Mouse (Mus musculus): ENCODE measurements around the gene Acot2. TPM values are rescaled to one million over a fixed set of nuclear protein-coding genes. Genes with fewer than 3 reads are reported as not detected.

Gene Acot2
- 9.7 TPM for polyA plus RNA-seq (2017; shearing (Covaris generic))

DNA sequence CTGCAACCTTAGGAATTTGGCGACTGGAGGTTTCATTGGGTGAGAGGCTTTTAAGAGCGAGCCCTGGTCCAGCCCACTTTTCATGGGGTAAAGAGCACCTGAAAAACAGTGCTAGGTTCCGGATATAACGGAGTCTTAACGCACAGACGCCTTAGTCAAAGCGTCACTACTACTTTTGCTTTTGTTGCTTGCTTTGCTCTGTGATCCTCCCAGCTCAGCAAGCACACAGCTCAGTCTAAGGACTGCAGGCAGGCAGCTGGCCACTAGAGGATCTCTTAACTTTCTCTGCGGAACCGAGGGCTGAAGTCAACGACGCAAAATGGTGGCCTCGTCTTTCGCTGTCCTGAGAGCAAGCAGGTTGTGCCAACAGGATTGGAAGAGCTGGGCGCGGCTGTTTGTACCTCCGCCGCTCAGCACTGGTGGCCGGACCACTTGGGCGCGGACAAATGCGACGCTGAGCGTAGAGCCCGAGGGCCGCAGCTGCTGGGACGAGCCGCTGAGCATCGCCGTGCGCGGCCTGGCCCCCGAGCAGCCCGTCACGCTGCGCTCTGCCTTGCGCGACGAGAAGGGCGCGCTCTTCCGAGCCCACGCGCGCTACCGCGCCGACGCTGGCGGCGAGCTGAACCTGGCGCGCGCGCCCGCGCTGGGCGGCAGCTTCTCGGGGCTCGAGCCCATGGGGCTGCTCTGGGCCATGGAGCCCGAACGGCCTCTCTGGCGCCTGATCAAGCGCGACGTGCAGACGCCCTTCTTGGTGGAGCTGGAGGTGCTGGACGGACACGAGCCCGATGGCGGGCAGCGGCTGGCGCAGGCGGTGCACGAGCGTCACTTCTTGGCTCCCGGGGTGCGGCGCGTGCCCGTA lies at the start of gene Acot2:
TSS of gene Acot2 (plus strand) at position 279 of the 859 bp plus-strand sequence.

DNA sequence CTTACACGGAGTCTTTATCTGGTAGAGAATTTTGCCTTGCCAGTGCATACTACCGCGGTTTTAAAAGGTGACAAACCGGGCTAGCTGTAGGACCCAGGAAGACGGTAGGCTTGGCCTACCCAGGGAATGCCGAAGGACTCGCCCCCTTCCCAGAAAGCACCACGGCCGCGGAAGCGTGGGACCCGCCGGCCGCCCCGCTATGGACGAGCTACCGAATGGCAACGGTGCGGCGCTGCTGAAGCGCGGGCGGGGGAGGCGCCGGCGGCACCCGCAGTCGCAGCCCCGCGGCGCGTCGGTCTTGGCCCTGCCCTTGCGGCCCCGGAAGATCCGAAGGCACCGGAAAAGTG lies 37.2 kb upstream of the Acot2 start, which contains the start of gene Riox1:
TSS of gene Riox1 (plus strand) at position 116 of the 347 bp plus-strand sequence.

GRCm38 (mm10) chr12:83984752-83985151 lies 2.9 kb upstream of the Acot2 start, which contains the start of gene Heatr4:
Heatr4 (minus strand) TSS chr12:83984852.

GRCm38 (mm10) chr12:84009171-84009965 lies 21.7 kb downstream of the Acot2 start, which contains the start of gene Acot1:
Acot1 (plus strand) TSS chr12:84009490.

DNA sequence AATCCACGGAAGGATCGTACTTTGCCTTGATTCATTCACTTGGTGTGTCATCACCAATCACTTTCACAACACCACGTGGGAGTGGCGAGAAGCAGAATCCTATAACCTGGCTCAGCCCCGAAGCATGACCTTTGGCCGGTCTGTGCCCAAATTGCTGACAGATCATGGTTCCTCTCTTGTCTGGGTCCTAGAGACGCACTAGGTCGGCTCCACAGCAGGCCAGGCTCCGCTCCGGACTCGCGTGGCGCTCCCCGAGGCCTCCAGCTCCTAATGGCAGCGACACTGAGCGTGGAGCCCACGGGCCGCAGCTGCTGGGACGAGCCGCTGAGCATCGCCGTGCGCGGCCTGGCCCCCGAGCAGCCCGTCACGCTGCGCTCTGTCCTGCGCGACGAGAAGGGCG lies 50.6 kb downstream of the Acot2 start, which contains the start of gene Acot4:
TSS of gene Acot4 (plus strand) at position 139 of the 400 bp plus-strand sequence.

GRCm38 (mm10) chr12:84038691-84039111 lies 51.0 kb downstream of the Acot2 start, which contains the start of gene Gm49366:
Gm49366 (plus strand) TSS chr12:84038935.

Other genes with a start within 250 kb of the Acot2 start
- not detected for gene Papln, start 224.2 kb upstream of the Acot2 start, polyA plus RNA-seq (2017; shearing (Covaris generic))
- 40.4 TPM for gene Numb, start 65.9 kb upstream of the Acot2 start, polyA plus RNA-seq (2017; shearing (Covaris generic))
- gene Riox1, start 37.3 kb upstream of the Acot2 start, polyA plus RNA-seq (2017; shearing (Covaris generic)), result 29.5 TPM
- 0.21 TPM for gene Heatr4, start 3.0 kb upstream of the Acot2 start, polyA plus RNA-seq (2017; shearing (Covaris generic))
- gene Acot1, start 21.6 kb downstream of the Acot2 start, polyA plus RNA-seq (2017; shearing (Covaris generic)), result 0.66 TPM
- 0.85 TPM for gene Acot4, start 50.5 kb downstream of the Acot2 start, polyA plus RNA-seq (2017; shearing (Covaris generic))
- gene Gm49366, start 51.1 kb downstream of the Acot2 start, polyA plus RNA-seq (2017; shearing (Covaris generic)), result not detected
- 0.40 TPM for gene Acot3, start 64.3 kb downstream of the Acot2 start, polyA plus RNA-seq (2017; shearing (Covaris generic))
- not detected for gene Acot5, start 81.5 kb downstream of the Acot2 start, polyA plus RNA-seq (2017; shearing (Covaris generic))
- gene Acot6, start 112.8 kb downstream of the Acot2 start, polyA plus RNA-seq (2017; shearing (Covaris generic)), result 1.3 TPM
- gene Dnal1, start 126.5 kb downstream of the Acot2 start, polyA plus RNA-seq (2017; shearing (Covaris generic)), result 0.73 TPM
- gene Pnma1, start 160.6 kb downstream of the Acot2 start, polyA plus RNA-seq (2017; shearing (Covaris generic)), result not detected
- gene Elmsan1, start 231.0 kb downstream of the Acot2 start, polyA plus RNA-seq (2017; shearing (Covaris generic)), result 144 TPM